Mouse (Mus musculus) gastrocnemius, postnatal 4 days (tissue): ENCODE measurements around the gene Exo1. TPM values are rescaled to one million over a fixed set of nuclear protein-coding genes. Genes with fewer than 3 reads are reported as not detected.

Experiments
- DNase-seq, 2 experiments: peaks; one replicate each; pipeline ENCODE4 v3.0.0; 2021 to 2022; ENCODE audit warnings: low spot score in 2 of 2, mixed read lengths in 2 of 2
- long read RNA-seq, 2 experiments: library from polyadenylated mRNA; stranded (forward); transcript quantifications; one replicate each; pipeline ENCODE4 v2.0.0; 2021
- total RNA-seq, 2 experiments: library from RNA; stranded (reverse); gene quantifications; 2 replicates each; pipeline ENCODE4 v1.2.3; 2021

Exo1 gene
- total RNA-seq = 10 to 100 TPM in 1 of 2 experiments, 1 to 10 TPM in 1; 7.6 to 10.6 TPM
- long read RNA-seq, experiment 1, full-length matches to known transcripts = 1 of 2 reads
- long read RNA-seq, experiment 1, partial matches to known transcripts = 0 of 2 reads
- long read RNA-seq, experiment 1, other reads (novel, unspliced or antisense) = 1 of 2 reads
- long read RNA-seq, experiment 2, full-length matches to known transcripts = 2 of 7 reads
- long read RNA-seq, experiment 2, partial matches to known transcripts = 0 of 7 reads
- long read RNA-seq, experiment 2, other reads (novel, unspliced or antisense) = 5 of 7 reads

DNA sequence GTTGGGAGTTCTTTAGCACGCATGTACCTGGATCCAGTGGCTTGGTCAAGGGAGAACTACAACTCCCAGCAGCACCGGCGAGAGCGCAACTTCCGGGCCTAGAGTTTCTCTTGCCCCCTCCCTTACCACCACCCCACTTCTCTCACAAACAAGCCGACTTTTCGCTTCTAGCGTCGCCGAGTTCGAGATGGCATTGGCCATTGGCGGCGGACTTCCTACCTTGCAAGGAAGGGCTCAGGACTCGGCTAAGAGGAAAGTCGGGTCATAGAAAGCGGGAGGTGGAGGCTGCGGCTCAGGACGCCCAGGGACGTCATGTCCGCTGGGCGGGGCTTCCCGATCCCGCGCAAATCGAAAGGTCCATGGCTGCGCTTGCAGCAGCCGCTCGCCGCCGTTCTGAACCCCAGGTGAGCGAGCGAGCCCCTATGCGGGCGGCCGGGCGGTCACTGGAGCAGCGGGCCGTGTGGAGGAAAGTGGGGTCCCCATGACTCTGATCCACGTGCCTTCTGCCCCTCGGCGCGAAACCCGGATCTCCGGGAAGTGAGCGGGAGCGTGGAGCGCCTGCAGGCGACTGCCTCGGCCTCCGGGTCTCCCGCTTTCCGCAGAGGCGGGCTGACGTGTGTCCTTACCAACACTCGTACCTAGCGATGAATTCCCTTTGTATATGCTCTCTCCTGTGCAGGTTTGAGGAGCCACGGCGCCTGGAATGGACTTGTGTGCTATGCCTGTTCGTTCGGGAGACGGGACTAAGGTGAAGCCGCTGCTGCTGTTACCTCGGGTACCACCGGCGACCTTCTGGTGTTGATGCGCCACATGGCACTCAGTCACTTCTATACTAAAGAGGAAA lies at the start of gene Exo1:
Gene Exo1 (plus strand): TSS at position 129 of the 844 bp plus-strand sequence.
- peak; percentile 70 to 87 for DNase-seq

GRCm38 (mm10) chr1:175855515-175855914 lies 24.9 kb upstream of the Exo1 start:
- DNase-seq = no peak

DNA sequence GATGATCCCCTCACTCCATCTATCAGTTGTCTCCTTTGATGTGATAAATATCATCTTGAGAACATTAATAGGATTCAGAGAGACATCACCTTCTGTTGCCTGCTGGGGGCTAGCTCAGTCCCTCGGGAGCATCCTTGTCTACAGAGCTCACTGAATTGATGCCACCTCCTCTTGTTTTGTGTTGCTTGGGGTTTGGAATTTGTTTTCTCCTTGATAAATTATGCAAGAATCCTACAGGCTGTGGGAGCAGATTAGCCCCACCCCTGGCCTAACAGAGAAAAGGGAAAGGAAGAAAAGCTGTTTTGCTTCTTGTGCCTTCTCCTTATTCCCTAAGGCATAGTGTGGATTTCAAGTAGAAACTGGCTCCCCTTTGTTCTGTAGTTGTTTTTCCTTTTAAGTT lies 13.3 kb upstream of the Exo1 start:
- DNase-seq = no peak

DNA sequence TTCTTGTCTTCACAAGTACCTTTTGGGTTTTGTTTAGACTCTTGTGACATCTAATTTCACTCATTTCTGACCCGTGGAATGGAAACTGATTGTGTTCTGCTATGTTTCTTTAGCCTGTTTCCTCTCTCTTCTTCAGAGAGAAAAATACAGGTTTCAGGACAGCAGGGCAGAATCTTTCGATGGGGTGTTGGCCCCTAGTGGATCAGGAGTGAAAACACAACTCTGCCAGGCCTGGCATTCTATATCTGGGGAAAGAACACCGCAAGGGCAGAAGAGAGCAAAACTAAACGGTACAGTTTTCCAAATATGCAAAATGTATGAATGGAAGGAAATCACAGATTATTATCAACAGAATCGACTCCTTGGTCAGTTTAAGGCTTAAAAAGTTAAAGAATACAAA lies 12.8 kb upstream of the Exo1 start:
- DNase-seq = no peak

DNA sequence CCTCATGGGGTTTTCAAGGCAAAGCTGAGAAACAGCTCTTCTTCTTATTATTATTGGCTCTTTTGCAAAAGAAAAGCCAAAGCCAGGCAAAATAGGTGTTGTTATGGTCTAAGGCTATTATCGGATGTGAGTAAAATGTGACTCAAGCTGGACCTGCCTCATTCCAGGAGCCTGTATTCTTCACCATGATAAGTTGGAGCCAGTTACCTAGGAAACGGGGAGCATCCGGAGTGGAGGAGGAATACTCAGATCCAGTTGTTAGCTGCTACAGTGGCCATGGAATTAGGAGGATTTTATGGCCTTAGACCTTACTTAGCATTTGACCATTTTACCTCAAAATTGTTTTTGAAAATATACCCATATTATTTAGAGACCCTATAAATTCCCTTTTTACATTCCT lies 9.7 kb upstream of the Exo1 start:
- DNase-seq = no peak

DNA sequence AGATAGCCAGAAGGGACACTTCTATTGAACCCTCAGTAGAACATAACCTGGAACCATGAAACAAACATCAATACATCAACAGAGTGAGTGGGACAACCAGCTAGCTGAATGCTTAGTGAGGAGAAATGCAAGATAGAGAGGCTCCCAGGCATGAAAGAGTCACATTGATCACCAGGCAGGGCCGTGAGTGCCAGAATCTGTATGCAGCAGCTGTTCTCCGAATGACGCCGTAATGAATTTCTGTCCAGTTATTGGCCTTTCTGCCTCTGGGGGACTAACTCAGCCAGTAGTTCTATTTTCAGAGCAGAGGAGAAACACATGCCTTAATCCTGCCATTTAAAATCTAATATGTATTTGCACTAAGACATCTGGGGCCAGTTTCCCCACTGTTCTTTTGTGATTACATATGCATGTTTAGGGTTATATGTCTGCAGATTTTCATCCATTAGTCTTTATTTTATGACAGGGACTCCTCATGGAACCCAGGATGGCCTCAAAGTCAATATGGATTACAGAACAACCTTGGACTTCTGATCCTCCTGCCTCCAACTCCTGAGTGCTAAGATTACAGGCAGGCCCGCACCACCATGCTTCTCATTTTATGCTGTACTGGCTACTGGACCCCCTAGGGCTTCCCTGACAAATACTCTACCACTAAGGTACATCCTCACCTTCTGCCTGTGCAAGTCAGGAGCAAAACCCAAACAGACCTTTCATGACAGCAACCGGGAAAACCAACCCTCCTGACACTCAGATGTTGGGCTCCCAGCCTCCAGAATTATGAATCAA lies 8.2 kb upstream of the Exo1 start:
- peak in 1 of 2 experiments; percentile 40 for DNase-seq

DNA sequence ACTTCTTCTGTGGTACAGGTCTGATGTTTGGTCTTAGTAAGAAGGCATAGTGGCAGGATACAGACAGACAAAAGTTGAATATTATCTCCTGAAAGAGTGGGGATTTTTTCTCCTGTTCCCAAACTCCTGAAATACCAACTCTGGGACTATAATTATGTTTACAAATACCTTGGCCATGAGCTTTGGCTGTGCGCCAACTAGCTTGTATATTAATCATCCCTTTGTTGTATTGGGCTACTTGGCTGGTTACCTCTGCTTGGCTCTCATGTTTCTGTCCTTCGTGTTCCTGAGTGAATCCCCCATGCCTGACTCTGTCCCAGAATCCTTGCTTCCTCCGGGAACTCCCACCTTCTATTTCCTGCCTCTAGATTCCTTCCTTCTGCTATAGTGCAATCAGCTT lies 3.0 kb downstream of the Exo1 start:
- no peak for DNase-seq

DNA sequence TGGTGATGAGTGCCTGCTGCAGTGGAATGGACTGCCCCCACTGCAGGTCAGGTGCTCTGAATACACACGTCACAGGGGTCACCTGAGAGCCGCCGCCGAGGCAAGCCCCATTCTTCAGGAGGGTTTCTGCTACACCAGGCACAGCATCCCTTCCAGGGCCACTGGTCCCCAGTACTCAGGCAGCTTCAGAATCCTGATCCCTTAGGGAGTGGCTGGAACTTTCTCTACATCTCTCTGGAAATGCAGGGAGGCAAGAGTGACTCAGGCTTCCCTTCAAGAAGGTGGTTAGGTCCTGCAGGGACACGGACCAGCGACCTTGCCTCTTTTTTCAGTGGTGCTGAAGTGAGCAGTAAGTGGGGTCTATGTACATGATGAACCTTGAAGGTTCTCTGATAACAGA lies 12.9 kb downstream of the Exo1 start:
- no peak for DNase-seq

GRCm38 (mm10) chr1:175893726-175894125 lies 13.3 kb downstream of the Exo1 start:
- no peak for DNase-seq

DNA sequence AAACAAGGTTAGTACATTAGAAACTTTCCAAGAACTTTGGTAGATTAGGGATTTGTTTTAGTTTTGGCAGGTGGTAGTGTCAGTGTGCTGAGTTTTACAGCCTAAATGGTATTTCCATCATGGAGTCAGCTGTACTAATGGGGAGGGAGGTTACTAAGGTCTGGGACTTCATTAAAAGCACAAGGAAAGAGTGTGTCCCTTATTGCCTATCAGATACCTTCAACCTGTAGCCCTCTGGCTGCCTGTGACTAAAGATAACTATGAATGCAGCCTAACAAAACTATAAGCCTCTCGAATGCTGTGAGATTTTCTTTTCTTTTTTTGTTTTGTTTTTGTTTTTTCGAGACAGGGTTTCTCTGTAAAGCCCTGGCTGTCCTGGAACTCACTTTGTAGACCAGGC lies 30.8 kb downstream of the Exo1 start:
- no peak for DNase-seq

DNA sequence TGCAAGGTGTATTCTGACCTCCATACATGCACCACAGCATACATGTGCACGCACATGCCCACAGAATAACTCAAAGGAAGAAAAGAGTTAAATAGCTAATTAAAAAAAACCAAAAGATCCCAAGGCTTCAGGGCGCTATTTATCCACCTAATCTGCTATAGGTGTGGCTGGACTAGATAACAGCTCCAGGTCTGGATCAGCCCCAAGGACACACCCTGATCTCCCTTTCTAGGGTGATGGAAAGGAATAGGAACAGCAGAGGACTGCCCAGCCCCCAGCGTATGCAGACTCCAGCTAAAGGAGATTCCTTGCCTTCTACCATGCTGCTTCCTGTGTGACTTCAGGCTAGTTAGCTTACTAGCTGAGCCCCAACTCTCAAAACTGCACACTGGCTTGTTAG lies 31.7 kb downstream of the Exo1 start:
- no peak for DNase-seq

DNA sequence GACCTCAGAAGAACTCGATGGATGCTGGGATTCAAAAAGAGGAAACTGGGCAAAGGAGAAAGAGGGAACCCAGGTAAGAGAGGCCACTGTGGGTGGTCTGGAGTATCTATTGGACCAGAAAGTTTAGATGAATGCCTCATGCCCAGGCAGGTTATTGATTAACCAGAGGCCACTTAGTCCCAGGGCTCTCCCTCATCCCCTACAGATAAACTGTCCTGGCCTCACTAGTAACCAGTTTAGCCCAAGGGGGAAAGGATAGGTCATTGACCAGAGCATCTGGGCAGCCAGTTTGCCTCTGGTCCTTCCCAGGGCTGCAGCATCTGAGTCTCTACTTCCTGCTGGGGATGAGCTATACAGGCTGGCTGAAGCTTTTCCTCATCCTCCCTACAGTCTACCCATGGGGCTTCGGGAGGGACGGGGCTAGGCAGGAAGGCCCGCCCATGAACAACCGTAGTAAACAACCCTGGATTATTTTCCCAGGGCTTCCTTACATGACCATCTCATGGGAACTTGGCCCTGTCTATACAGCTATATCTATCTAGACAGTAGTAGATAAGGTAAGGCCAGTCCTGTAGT lies 33.4 kb downstream of the Exo1 start:
- no peak for DNase-seq

DNA sequence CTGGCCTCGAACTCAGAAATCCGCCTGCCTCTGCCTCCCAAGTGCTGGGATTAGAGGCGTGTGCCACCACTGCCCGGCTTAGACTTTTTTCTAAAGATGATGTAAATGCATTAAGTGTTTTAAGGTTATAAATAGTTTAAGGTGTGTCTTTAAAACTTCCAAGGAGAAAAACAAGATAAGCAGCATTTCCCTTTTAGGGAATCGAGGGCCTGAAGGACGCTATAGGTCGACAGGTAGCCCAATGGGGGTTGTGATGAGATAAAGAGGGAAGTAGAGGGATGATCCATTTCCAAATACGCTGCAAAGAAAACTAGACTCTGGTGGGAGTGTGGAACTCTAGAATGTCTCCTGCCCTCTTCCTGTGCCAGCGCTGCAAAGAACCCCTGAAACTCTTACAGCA lies 39.6 kb downstream of the Exo1 start, which contains the start of gene Gm38100:
Gene Gm38100 (plus strand): TSS at position 301 of the 400 bp plus-strand sequence.
- DNase-seq = no peak

DNA sequence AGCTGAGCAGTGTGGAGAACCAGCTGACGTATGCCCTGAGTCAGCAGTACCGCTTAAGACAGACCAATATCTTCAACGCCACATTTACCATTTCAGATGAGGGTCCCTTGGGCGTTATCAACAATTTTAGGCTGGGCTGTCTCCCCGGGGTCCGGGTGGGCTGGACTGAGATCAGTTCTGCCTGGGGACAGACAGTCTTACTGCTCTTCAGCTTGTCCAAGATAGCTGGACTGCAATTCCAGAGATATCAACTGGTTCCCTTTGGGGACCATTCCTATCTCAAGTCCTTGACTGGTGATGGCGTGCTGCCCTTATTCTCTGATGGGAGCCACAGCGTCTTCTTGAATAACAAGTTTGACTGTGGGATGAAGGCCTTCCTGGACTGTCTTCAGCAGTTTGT lies 40.7 kb downstream of the Exo1 start:
- no peak for DNase-seq

GRCm38 (mm10) chr1:175923848-175924787 lies 43.7 kb downstream of the Exo1 start:
- DNase-seq = peak; percentile 53 to 71

DNA sequence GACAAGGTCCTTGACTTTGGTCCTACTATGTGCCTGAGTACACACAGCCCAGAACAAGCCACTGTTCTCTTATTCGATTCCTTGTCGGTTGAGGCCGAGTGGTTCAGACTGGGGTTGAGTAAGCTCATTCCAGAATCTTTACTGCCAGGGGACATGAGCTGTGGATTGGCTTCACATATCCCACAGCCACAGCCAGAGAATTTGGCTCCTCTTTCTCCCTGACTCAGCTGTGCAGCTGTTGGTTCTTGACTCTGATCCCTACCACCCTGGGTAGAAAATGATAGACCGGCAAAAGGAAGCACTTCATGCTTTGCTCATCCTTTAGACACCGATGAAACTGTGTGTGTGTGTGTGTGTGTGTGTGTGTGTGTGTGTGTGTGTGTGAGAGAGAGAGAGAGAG lies 51.0 kb downstream of the Exo1 start:
- DNase-seq = no peak

DNA sequence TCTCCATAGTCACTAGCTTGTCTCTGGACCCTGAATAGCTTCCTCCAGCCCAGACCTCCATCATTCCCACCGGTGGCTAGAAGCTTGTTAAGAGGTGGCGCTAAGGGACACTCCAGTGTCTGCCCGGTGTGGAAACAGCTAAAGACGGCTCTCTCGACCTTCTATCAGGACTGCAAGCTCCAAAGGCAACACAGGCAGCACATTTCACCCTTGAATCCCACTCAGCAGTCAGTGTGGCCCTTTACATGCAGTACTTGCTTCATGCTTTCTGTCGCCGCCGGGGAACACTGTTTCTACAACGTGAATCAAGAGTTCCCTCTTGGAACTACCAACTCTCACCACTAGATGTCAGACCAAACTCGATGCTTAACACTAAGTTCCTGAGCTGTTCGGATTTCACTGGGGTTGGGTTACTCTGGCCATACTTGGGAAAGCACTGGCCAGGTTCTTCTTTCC lies 55.9 kb downstream of the Exo1 start:
- DNase-seq = peak; percentile 21 to 43

- no peak for DNase-seq
Observed at GRCm38 (mm10) chr1:175938731-175939130, 58.4 kb downstream of the Exo1 start.

- DNase-seq = no peak
Observed at GRCm38 (mm10) chr1:175943168-175943567, 62.8 kb downstream of the Exo1 start.

- no peak for DNase-seq
Observed at GRCm38 (mm10) chr1:175946718-175947315, 66.4 kb downstream of the Exo1 start.
